Mouse (Mus musculus) stomach, embryonic 16.5 days (tissue): ENCODE results near the gene B4galt2. TPM values are rescaled to one million over a fixed set of nuclear protein-coding genes. Genes with fewer than 3 reads are reported as not detected.

Experiments
- ATAC-seq: fragments of 200-750 bp; cut with Nextera tagmentation; 2 replicates; pipeline ENCODE4 v1.8.0; 2017; ENCODE audit warnings: moderate number of reproducible peaks, moderate TSS enrichment; ENCODE audit not compliant: insufficient read depth, low FRiP score
- H3K27ac ChIP-seq: fragments of 300-500 bp; sonication (generic); 2 replicates; pipeline ENCODE4 v1.5.1; 2014; ENCODE audit warnings: low read length
- H3K27me3 ChIP-seq: fragments of 300-500 bp; sonication (generic); 2 replicates; pipeline ENCODE4 v1.6.1; 2014; ENCODE audit warnings: low read length, control low read depth, mixed read lengths; ENCODE audit not compliant: control insufficient read depth, insufficient read depth
- H3K36me3 ChIP-seq: fragments of 300-500 bp; sonication (generic); 2 replicates; pipeline ENCODE4 v1.6.1; 2014; ENCODE audit warnings: low read length; ENCODE audit not compliant: control insufficient read depth, insufficient read depth
- H3K4me1 ChIP-seq: fragments of 300-500 bp; sonication (generic); 2 replicates; pipeline ENCODE4 v1.6.1; 2014; ENCODE audit warnings: low read length, control low read depth, mixed read lengths; ENCODE audit not compliant: control insufficient read depth, insufficient read depth
- H3K4me2 ChIP-seq: fragments of 300-500 bp; sonication (generic); 2 replicates; pipeline ENCODE4 v1.6.1; 2014; ENCODE audit warnings: low read depth, low read length, mixed read lengths
- H3K4me3 ChIP-seq: fragments of 300-500 bp; sonication (generic); replicated peaks from 2 replicates; pipeline ENCODE4 v1.5.1; 2014; ENCODE audit warnings: mild to moderate bottlenecking, low read length
- H3K9ac ChIP-seq: fragments of 300-500 bp; sonication (generic); 2 replicates; pipeline ENCODE4 v1.6.1; 2014; ENCODE audit warnings: low read length
- H3K9me3 ChIP-seq: fragments of 300-500 bp; sonication (generic); replicated peaks from 2 replicates; pipeline ENCODE4 v1.6.1; 2016; ENCODE audit warnings: low read length, control low read depth; ENCODE audit not compliant: control insufficient read depth
- WGBS: fragments of 180-500 bp; shearing (Covaris S2); extraction: QIAGEN DNeasy Blood & Tissue Kit; methylation state at CpG from one replicate; pipeline ENCODE4 v1.1.7; 2014; 5-methylcytosine and 5-hydroxymethylcytosine counted together
- polyA plus RNA-seq: library from polyadenylated mRNA; unstranded; fragments of >200 nt; fragmentation: Nextera tagmentation; extraction: Ambion mirVana; gene quantifications from 2 replicates; pipeline ENCODE4 v1.2.1, GENCODE M21; 2015

B4galt2 gene
- polyA plus RNA-seq, 1 experiment from 2014 or later: 14.6 TPM

- H3K27me3 ChIP-seq: no peaks in the 10 kb centered on the region
- H3K4me2 ChIP-seq: peak overlapping the region; percentile 74
- no peak for ATAC-seq
- peak overlapping the region; percentile 99; the same call in 1 of the 2 replicates for H3K4me3 ChIP-seq
- peaks cover 29% of the 10 kb centered on the region for H3K4me1 ChIP-seq
- 75% methylated on average over 9 of the region's 9 CpGs for WGBS
- H3K9ac ChIP-seq: no peak overlapping the region
- H3K36me3 ChIP-seq: peaks cover 13% of the 10 kb centered on the region
- H3K9me3 ChIP-seq: no peaks in the 10 kb centered on the region
- no peak overlapping the region for H3K27ac ChIP-seq
Measured at GRCm38 (mm10) chr4:117885994-117886393, 2.7 kb upstream of the B4galt2 start.

- no peaks in the 10 kb centered on the region for H3K9me3 ChIP-seq
- WGBS: 93% methylated on average over 10 of the region's 10 CpGs
- H3K9ac ChIP-seq: no peak overlapping the region
- H3K27me3 ChIP-seq: no peaks in the 10 kb centered on the region
- peaks cover 26% of the 10 kb centered on the region for H3K4me1 ChIP-seq
- H3K27ac ChIP-seq: no peak overlapping the region
- H3K36me3 ChIP-seq: peaks cover 13% of the 10 kb centered on the region
- no peak for ATAC-seq
- no peak overlapping the region for H3K4me3 ChIP-seq
- H3K4me2 ChIP-seq: no peak overlapping the region
Measured at GRCm38 (mm10) chr4:117885093-117885492, 1.8 kb upstream of the B4galt2 start.

GRCm38 (mm10) chr4:117884146-117884545 lies 859 bp upstream of the B4galt2 start:
- Histone ChIP-seq H3K36me3 (peaks cover 13% of the 10 kb centered on the region), H3K4me1 (peaks cover 26% of the 10 kb centered on the region), H3K9me3 (no peaks in the 10 kb centered on the region), H3K4me3 (no peak overlapping the region), H3K9ac (peak overlapping the region; percentile 87; the same call in 1 of the 2 replicates), H3K27ac (0 out of 2 replicates have a peak overlapping the region, but pooled peaks have one; percentile 2), H3K4me2 (0 out of 2 replicates have a peak overlapping the region, but pooled peaks have one; percentile 86), H3K27me3 (no peaks in the 10 kb centered on the region)
- WGBS: 82% methylated on average over 1 of the region's 1 CpGs
- no peak for ATAC-seq

- Histone ChIP-seq H3K27ac (no peak overlapping the region), H3K4me1 (peaks cover 7% of the 10 kb centered on the region), H3K4me3 (no peak overlapping the region), H3K36me3 (peaks cover 4% of the 10 kb centered on the region; the same call in 1 of the 2 replicates), H3K4me2 (no peak overlapping the region), H3K9ac (no peak overlapping the region), H3K9me3 (no peaks in the 10 kb centered on the region), H3K27me3 (no peaks in the 10 kb centered on the region)
- 77% methylated on average over 5 of the region's 5 CpGs for WGBS
- ATAC-seq: no peak
Measured at GRCm38 (mm10) chr4:117878703-117879102, 4.6 kb downstream of the B4galt2 start.

GRCm38 (mm10) chr4:117878301-117878700 lies 5.0 kb downstream of the B4galt2 start:
- H3K27ac ChIP-seq: no peak overlapping the region
- no peak overlapping the region for H3K4me3 ChIP-seq
- H3K36me3 ChIP-seq: peaks cover 4% of the 10 kb centered on the region; the same call in 1 of the 2 replicates
- no peaks in the 10 kb centered on the region for H3K9me3 ChIP-seq
- WGBS: 58% methylated on average over 10 of the region's 10 CpGs
- no peak for ATAC-seq
- H3K4me2 ChIP-seq: no peak overlapping the region
- no peak overlapping the region for H3K9ac ChIP-seq
- no peaks in the 10 kb centered on the region for H3K27me3 ChIP-seq
- H3K4me1 ChIP-seq: peaks cover 4% of the 10 kb centered on the region; the same call in 1 of the 2 replicates

GRCm38 (mm10) chr4:117873615-117874014 lies 9.7 kb downstream of the B4galt2 start:
- ATAC-seq: no peak
- 91% methylated on average over 9 of the region's 9 CpGs for WGBS
- H3K36me3 ChIP-seq: peaks cover 4% of the 10 kb centered on the region; the same call in 1 of the 2 replicates
- no peak overlapping the region for H3K27ac ChIP-seq
- no peak overlapping the region for H3K4me3 ChIP-seq
- H3K27me3 ChIP-seq: no peaks in the 10 kb centered on the region
- no peaks in the 10 kb centered on the region for H3K9me3 ChIP-seq
- no peak overlapping the region for H3K4me2 ChIP-seq
- no peak overlapping the region for H3K9ac ChIP-seq
- peaks cover 7% of the 10 kb centered on the region for H3K4me1 ChIP-seq

GRCm38 (mm10) chr4:117872471-117872886 lies 10.8 kb downstream of the B4galt2 start, which contains the start of gene Ccdc24:
Ccdc24 (minus strand) TSS chr4:117872557.
- no peaks in the 10 kb centered on the region for H3K9me3 ChIP-seq
- WGBS: 8% methylated on average over 14 of the region's 14 CpGs

GRCm38 (mm10) chr4:117871787-117872186 lies 11.5 kb downstream of the B4galt2 start:
- H3K4me2 ChIP-seq: no peak overlapping the region
- no peaks in the 10 kb centered on the region for H3K27me3 ChIP-seq

More at GRCm38 (mm10) chr4:117872471-117872886, 10.8 kb downstream of the B4galt2 start, which contains the start of gene Ccdc24:
- Histone ChIP-seq H3K4me2 (peak within 1 kb of the TSS; percentile 47), H3K27me3 (no peaks in the 10 kb centered on the region), H3K9ac (peak within 1 kb of the TSS; percentile 40; the same call in 1 of the 2 replicates), H3K4me3 (peak within 1 kb of the TSS; percentile 13), H3K4me1 (peaks cover 7% of the 10 kb centered on the region), H3K27ac (no peak within 1 kb of the TSS), H3K36me3 (peaks cover 4% of the 10 kb centered on the region; the same call in 1 of the 2 replicates)
- ATAC-seq: 0 out of 2 replicates have a peak, but pooled peaks have one; percentile 23

GRCm38 (mm10) chr4:117870437-117870836 lies 12.8 kb downstream of the B4galt2 start:
- no peak overlapping the region for H3K27ac ChIP-seq
- no peaks in the 10 kb centered on the region for H3K36me3 ChIP-seq
- no peak overlapping the region for H3K4me2 ChIP-seq
- no peak overlapping the region for H3K4me3 ChIP-seq
- ATAC-seq: no peak
- no peak overlapping the region for H3K9ac ChIP-seq
- H3K9me3 ChIP-seq: no peaks in the 10 kb centered on the region
- peaks cover 16% of the 10 kb centered on the region for H3K4me1 ChIP-seq
- no peaks in the 10 kb centered on the region for H3K27me3 ChIP-seq
- WGBS: 50% methylated on average over 1 of the region's 1 CpGs

More at GRCm38 (mm10) chr4:117871787-117872186, 11.5 kb downstream of the B4galt2 start:
- peaks cover 4% of the 10 kb centered on the region; the same call in 1 of the 2 replicates for H3K36me3 ChIP-seq
- no peak overlapping the region for H3K4me3 ChIP-seq
- ATAC-seq: no peak
- peaks cover 7% of the 10 kb centered on the region for H3K4me1 ChIP-seq
- no peak overlapping the region for H3K27ac ChIP-seq
- no peak overlapping the region for H3K9ac ChIP-seq
- 52% methylated on average over 7 of the region's 7 CpGs for WGBS
- H3K9me3 ChIP-seq: no peaks in the 10 kb centered on the region
